Mouse (Mus musculus) bone marrow, adult 2 months (tissue): ENCODE measurements at regions not wholly inside any gene's neighbourhood (a gene's known extent, or its start where the extent isn't known, plus 50 kb on each side); places are given as distances from the start of the nearest gene placed in this dataset.

ENCODE experiments used
- H3K27ac ChIP-seq: fragments of 200-500 bp; 2 replicates; pipeline ENCODE4 v1.5.1; 2012; ENCODE audit warnings: low read depth, mild to moderate bottlenecking, control low read depth, inconsistent platforms, low read length; ENCODE audit not compliant: control insufficient read depth, poor library complexity, insufficient read depth
- H3K4me1 ChIP-seq: fragments of 200-500 bp; 2 replicates; pipeline ENCODE4 v1.6.1; 2011; ENCODE audit warnings: low read length; ENCODE audit not compliant: control insufficient read depth, insufficient read depth
- H3K4me3 ChIP-seq: fragments of 200-500 bp; replicated peaks from 2 replicates; pipeline ENCODE3; 2011; ENCODE audit warnings: mild to moderate bottlenecking, low read depth, low read length, control low read depth; ENCODE audit not compliant: control insufficient read depth
- CTCF ChIP-seq: fragments of 200-500 bp; IDR thresholded peaks from 2 replicates; pipeline ENCODE4 v1.5.1; 2011; ENCODE audit warnings: low read length, control low read depth; ENCODE audit not compliant: control insufficient read depth, insufficient read depth
- POLR2A ChIP-seq: fragments of 200-500 bp; IDR thresholded peaks from 2 replicates; pipeline ENCODE4 v1.6.1; 2011; ENCODE audit warnings: low read depth, mild to moderate bottlenecking, control low read depth, low read length, borderline replicate concordance; ENCODE audit not compliant: control insufficient read depth
- WGBS: fragments of 180-500 bp; shearing (Covaris S2); methylation state at CpG from one replicate; pipeline ENCODE4 v1.1.7; 2018; 5-methylcytosine and 5-hydroxymethylcytosine counted together

DNA sequence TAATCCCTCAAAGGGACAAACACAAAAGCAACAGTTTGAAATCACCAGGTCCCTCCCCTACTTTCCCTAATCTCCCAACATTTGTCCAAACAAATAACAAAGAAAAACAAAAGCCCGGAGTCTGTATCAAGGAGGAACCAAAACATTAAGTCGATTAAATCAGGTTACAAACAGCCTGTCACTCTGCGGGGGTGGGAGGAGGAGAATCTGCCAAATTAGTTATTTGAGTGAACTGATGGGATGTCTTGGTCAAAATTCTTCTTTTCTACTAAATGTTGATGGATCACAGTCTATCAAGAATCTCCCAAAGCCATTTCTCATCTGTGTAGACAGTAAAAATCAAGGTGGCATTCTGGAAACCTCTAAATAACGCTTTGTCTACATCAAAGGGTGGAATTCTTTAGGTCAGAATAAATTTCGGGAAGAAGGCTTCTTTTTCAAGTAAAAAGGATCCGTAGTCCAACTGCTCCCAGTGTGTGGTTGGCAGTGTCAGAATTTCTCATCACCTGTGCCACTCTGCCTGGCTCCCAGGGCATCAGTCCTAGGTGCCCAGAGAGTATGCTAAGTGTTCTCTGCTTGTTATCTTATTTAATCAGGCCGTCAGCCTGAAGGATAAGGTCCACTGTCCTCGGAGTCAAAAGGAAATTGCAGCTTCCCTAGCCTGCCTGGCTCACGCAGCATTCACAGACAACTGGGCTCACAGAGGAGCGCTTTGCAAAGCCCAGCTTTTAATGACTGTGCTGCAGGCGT, 216.1 kb downstream of the Gm19935 start:
- no peaks in the 10 kb centered on the region for H3K4me1 ChIP-seq
- no peak overlapping the region for H3K27ac ChIP-seq
- H3K4me3 ChIP-seq: no peak overlapping the region
- TF ChIP-seq POLR2A (no peak), CTCF (no peak)
- 29% methylated on average over 11 of the region's 11 CpGs for WGBS

DNA sequence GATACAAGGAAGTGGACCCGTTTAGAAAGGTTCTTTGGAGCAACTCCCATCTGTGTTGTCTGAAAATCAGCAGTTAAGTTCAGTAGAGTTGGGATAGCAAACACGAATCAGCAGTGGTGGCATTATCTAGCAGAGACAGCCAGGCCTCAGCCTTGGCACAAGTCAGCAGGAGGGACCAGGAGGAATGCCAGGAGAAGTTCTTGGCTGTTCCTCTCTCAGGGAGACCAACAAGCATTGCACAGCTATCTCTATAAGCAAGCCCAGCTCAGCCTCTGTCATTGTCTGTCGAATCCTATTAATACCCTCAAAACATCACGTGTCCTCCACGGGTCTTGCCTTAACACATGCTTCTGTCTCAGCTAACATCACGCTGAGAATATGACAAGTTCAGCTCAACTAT, 219.8 kb downstream of the Gm19935 start:
- Histone ChIP-seq H3K27ac (no peak overlapping the region), H3K4me3 (no peak overlapping the region), H3K4me1 (no peaks in the 10 kb centered on the region)
- no peak for TF ChIP-seq CTCF
- TF ChIP-seq POLR2A: no peak
- 76% methylated on average over 6 of the region's 6 CpGs for WGBS

DNA sequence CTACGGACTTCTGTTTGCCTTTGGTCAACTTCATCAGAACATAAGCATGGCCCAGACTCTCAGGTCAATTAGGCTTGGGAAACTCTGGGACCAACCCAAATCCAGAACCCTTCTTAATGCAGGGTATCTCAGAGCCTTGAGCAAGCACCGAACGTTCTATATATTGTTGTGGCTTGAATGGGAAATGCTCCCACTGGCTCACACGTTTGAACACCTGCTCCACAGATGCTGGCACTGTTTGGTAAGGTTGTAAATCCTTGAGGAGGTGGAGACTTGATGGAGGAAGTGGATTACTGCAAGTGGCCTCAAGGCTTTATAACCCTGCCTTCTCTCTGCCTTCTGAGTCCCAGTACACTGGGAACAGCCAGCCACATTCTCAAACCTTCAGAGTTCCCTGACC, 231.3 kb upstream of the Tox3 start:
- no peak overlapping the region for H3K27ac ChIP-seq
- no peaks in the 10 kb centered on the region for H3K4me1 ChIP-seq
- WGBS: 59% methylated on average over 4 of the region's 4 CpGs
- TF ChIP-seq CTCF: no peak
- TF ChIP-seq POLR2A: no peak
- no peak overlapping the region for H3K4me3 ChIP-seq

GRCm38 (mm10) chr8:90576976-90577375, 228.8 kb upstream of the Tox3 start:
- H3K27ac ChIP-seq: no peak overlapping the region
- TF ChIP-seq POLR2A: no peak
- no peak for TF ChIP-seq CTCF
- H3K4me1 ChIP-seq: no peaks in the 10 kb centered on the region
- 74% methylated on average over 4 of the region's 4 CpGs for WGBS
- H3K4me3 ChIP-seq: no peak overlapping the region

GRCm38 (mm10) chr8:90574676-90575075, 226.5 kb upstream of the Tox3 start:
- Histone ChIP-seq H3K4me3 (no peak overlapping the region), H3K4me1 (no peaks in the 10 kb centered on the region), H3K27ac (no peak overlapping the region)
- 77% methylated on average over 3 of the region's 3 CpGs for WGBS
- TF ChIP-seq POLR2A: no peak
- TF ChIP-seq CTCF: no peak

DNA sequence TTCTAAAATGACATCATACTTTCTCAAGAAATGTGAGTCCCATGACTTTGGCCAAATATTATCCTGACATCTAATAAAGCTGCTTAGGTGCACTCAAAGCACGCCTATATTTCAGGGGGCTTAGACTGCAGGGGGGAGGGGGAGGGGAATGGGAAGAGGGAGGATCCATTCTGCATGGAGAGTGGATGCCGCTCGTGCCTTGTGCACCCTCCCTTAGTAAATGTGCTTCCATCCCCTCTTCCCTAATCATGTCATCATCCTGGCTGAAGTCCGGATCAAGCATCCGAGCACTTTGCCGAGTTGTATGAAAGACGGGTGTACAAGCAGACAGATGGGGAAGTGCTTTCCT, 207.9 kb upstream of the Tox3 start:
- Histone ChIP-seq H3K4me1 (no peaks in the 10 kb centered on the region), H3K27ac (no peak overlapping the region), H3K4me3 (no peak overlapping the region)
- TF ChIP-seq CTCF: no peak
- TF ChIP-seq POLR2A: no peak
- WGBS: 80% methylated on average over 7 of the region's 7 CpGs

DNA sequence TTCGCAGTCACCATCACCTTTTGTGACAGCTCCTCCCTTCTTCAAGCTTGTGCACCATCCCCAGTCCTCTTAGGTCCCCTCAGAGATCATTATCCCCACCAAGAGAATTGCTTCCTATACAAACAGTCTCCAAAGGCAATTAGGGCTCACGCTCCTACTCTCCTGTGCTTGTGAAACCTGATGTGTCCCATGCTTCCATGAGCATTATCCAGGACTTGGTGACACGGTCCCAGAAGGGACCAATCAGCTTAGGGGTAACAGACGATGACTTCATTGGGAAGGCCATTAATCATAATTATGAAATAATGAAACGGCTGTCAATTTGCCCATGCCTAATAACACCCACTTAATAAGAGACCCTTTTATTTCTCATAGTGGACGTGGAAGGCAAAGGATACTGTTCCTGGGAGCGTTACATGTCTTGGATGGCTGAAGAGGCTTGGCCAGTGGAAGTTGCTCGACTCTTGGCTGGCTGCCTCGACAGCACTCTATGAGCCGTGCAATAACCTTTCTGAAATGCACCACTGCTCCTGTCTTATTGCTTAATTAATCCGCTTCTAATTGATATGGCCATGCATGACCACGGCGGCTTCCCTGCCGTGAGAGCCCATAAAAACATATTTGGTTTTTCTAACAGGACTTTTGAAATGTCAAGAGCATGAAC, 207.4 kb upstream of the Tox3 start:
- H3K4me1 ChIP-seq: no peaks in the 10 kb centered on the region
- 80% methylated on average over 14 of the region's 14 CpGs for WGBS
- H3K4me3 ChIP-seq: no peak overlapping the region
- H3K27ac ChIP-seq: no peak overlapping the region
- no peak for TF ChIP-seq POLR2A
- no peak for TF ChIP-seq CTCF

DNA sequence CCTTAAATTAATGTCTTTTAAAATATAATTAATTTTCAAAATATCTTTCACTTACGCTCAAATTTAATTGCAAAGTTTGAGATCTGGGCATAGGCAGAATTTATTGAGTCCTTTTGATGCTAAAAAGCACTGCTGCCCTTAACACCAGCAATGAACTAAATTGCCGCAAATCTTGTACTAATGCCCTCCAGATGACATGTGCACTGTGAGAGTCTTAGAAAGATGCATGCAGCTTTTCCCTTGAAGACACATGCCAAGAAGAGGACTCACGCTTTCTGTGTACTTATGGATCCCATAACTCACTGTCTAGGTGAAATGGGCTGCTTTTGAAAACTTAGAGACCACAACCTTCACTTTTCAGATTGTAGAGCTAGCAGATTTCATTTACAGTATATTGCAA, 199.1 kb upstream of the Tox3 start:
- 78% methylated on average over 3 of the region's 3 CpGs for WGBS
- Histone ChIP-seq H3K4me3 (no peak overlapping the region), H3K27ac (no peak overlapping the region), H3K4me1 (no peaks in the 10 kb centered on the region)
- TF ChIP-seq POLR2A (no peak), CTCF (no peak)

DNA sequence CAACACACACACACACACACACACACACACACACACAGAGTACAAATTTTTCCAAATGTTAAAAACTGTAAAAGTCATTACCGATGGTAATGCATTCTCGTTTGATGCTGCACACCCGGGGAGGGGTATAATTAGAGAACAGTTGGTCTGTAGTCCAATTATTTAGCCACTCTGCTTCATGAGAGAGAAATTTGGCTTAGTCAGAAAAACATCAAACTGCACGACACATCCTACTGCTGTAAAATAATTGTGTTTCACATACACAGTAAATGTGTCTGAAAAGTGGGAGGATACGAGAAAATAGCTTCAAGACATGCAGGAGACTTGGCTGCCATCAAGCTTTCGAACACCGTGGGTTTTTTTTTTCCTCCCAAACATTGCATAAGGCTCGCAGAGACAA, 194.5 kb upstream of the Tox3 start:
- no peak overlapping the region for H3K4me3 ChIP-seq
- H3K4me1 ChIP-seq: no peaks in the 10 kb centered on the region
- WGBS: 68% methylated on average over 8 of the region's 8 CpGs
- no peak overlapping the region for H3K27ac ChIP-seq
- TF ChIP-seq CTCF (no peak), POLR2A (no peak)
